Mouse (Mus musculus) retina, adult 2 months (tissue): ENCODE data around the gene Tnfrsf17.
"Not testable (repeated sequence)": the region's sequence is repeated elsewhere in the genome, so short reads cannot be mapped to it uniquely, and the experiment has no call there.

ENCODE experiments used
- DNase-seq: peaks from one replicate; pipeline ENCODE4 v3.0.0-alpha.2; 2012; ENCODE audit warnings: low read depth, low spot score

Gene Tnfrsf17

GRCm38 (mm10) chr16:11331030-11331429 lies 17.4 kb downstream of the Tnfrsf17 start:
- DNase-seq, result no peak

GRCm38 (mm10) chr16:11343292-11343815 lies 29.7 kb downstream of the Tnfrsf17 start:
- no peak for DNase-seq

- no peak for DNase-seq
Observed at GRCm38 (mm10) chr16:11351903-11352302, 38.3 kb downstream of the Tnfrsf17 start.

GRCm38 (mm10) chr16:11359173-11359572 lies 45.6 kb downstream of the Tnfrsf17 start:
- DNase-seq, result no peak

- DNase-seq, result no peak
Observed at GRCm38 (mm10) chr16:11359919-11360318, 46.3 kb downstream of the Tnfrsf17 start.

GRCm38 (mm10) chr16:11360576-11360975 lies 47.0 kb downstream of the Tnfrsf17 start:
- not testable (repeated sequence) for DNase-seq

- DNase-seq, result no peak
Observed at GRCm38 (mm10) chr16:11365626-11366025, 52.0 kb downstream of the Tnfrsf17 start.

GRCm38 (mm10) chr16:11366851-11367250 lies 53.2 kb downstream of the Tnfrsf17 start:
- no peak for DNase-seq

- no peak for DNase-seq
Observed at GRCm38 (mm10) chr16:11368412-11368811, 54.8 kb downstream of the Tnfrsf17 start.

- no peak for DNase-seq
Observed at GRCm38 (mm10) chr16:11369162-11369561, 55.5 kb downstream of the Tnfrsf17 start.

- no peak for DNase-seq
Observed at GRCm38 (mm10) chr16:11369642-11370041, 56.0 kb downstream of the Tnfrsf17 start.
